Mouse (Mus musculus): ENCODE results near the gene B4galt4.
"Not testable (repeated sequence)": the region's sequence is repeated elsewhere in the genome, so short reads cannot be mapped to it uniquely, and the experiment has no call there.

B4galt4 gene

GRCm38 (mm10) chr16:38771145-38771544 is 29.1 kb downstream of the B4galt4 start:
- DNase-seq = no peak

GRCm38 (mm10) chr16:38772906-38773496 is 30.9 kb downstream of the B4galt4 start:
- peak; percentile 34 for DNase-seq

- DNase-seq = peak; percentile 76
Measured at GRCm38 (mm10) chr16:38774964-38775746, 33.1 kb downstream of the B4galt4 start.

- no peak for DNase-seq
Measured at GRCm38 (mm10) chr16:38776342-38776741, 34.3 kb downstream of the B4galt4 start.

GRCm38 (mm10) chr16:38780960-38781572 is 39.0 kb downstream of the B4galt4 start:
- DNase-seq = no peak

GRCm38 (mm10) chr16:38781946-38782345 is 39.9 kb downstream of the B4galt4 start:
- no peak for DNase-seq

GRCm38 (mm10) chr16:38782524-38783067 is 40.5 kb downstream of the B4galt4 start:
- no peak for DNase-seq

GRCm38 (mm10) chr16:38785301-38785700 is 43.2 kb downstream of the B4galt4 start:
- no peak for DNase-seq

GRCm38 (mm10) chr16:38789016-38789415 is 47.0 kb downstream of the B4galt4 start:
- no peak for DNase-seq

- peak; percentile 31 for DNase-seq
Measured at GRCm38 (mm10) chr16:38789966-38790365, 47.9 kb downstream of the B4galt4 start.

GRCm38 (mm10) chr16:38793120-38793519 is 51.1 kb downstream of the B4galt4 start:
- peak; percentile 12 for DNase-seq

GRCm38 (mm10) chr16:38798957-38799450 is 56.9 kb downstream of the B4galt4 start:
- DNase-seq = no peak

GRCm38 (mm10) chr16:38800091-38800490 is 58.0 kb downstream of the B4galt4 start, which contains the start of gene Upk1b:
TSS of gene Upk1b (minus strand) at chr16:38800328.
- DNase-seq = peak; percentile 20

- not testable (repeated sequence) for DNase-seq
Measured at GRCm38 (mm10) chr16:38807796-38808195, 65.7 kb downstream of the B4galt4 start.

- DNase-seq = no peak
Measured at GRCm38 (mm10) chr16:38810196-38810595, 68.1 kb downstream of the B4galt4 start.

GRCm38 (mm10) chr16:38812521-38812920 is 70.5 kb downstream of the B4galt4 start:
- DNase-seq = peak; percentile 89
